Mouse (Mus musculus): ENCODE data around the gene Rad1. TPM values are rescaled to one million over a fixed set of nuclear protein-coding genes. Genes with fewer than 3 reads are reported as not detected.

Rad1 gene
- polyA plus RNA-seq (2016; fragmentation: Nextera tagmentation; extraction: Ambion mirVana): 41.1 and 41.7 TPM in 2 replicates

DNA sequence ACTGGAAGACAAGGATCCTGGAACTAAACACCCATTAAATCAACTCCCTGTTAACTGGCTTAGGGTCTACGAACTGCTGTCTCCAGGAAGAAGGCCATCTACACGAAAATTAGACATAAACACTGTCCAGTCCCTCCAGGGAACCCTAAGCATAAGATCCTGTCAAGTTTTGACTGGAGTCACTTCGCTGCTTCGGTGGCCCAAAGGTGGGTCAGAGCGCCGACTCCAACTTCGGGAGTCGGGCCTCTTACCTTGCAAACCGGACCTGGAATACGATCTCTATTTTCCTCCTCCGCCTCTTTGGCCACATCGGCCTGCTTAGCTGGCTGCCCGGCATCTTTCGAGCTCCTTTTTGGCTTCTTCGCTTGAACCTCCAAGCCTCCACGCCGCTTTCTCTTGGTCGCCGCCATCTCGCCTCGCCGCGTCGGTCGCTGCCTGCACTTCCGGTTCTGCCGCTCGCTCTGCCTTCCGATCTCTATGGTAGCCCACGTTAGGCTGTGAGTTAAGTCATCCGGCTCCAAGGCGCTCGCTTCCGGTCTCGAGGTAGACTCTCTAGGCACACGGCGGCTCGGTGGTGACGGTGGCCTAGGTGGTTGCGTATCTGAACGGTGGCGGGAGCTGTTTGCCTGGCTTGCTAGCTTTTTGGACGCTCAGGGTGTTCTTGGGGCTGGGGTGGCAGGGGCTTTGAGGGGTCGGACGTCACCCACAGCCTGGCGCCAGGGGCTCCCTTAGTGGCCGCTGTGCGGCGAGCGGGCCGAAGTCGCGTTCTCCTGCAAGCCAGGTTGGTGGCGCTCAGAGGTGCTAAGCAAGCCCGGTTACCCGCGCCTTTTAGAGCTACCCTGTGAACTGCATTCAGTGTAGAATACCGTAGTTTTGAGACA lies at the start of gene Rad1, which contains the start of gene Brix1:
Gene Rad1, plus strand, starts transcription at position 535 of the 881 bp plus-strand sequence.
Gene Brix1, minus strand, starts transcription at position 464 of the 881 bp plus-strand sequence.
- Histone ChIP-seq H3K4me2 (replicated peaks) (peak within 1 kb of the TSS; percentile 63), H3K9ac (peak within 1 kb of the TSS; percentile 88), H3K4me3 (peak within 1 kb of the TSS; percentile 89), H3K36me3 (peaks cover 17% of the 10 kb centered on the region), H3K27ac (peak within 1 kb of the TSS; percentile 70), H3K27me3 (no peaks in the 10 kb centered on the region), H3K4me1 (peaks cover 16% of the 10 kb centered on the region; the same call in 1 of the 2 replicates), H3K9me3 (no peaks in the 10 kb centered on the region)
- under 1% methylated on average over 58 of the region's 58 CpGs for WGBS
- peak; percentile 99 for ATAC-seq (ENCODE audit: insufficient number of reproducible peaks, insufficient read depth, low FRiP score, low TSS enrichment)

DNA sequence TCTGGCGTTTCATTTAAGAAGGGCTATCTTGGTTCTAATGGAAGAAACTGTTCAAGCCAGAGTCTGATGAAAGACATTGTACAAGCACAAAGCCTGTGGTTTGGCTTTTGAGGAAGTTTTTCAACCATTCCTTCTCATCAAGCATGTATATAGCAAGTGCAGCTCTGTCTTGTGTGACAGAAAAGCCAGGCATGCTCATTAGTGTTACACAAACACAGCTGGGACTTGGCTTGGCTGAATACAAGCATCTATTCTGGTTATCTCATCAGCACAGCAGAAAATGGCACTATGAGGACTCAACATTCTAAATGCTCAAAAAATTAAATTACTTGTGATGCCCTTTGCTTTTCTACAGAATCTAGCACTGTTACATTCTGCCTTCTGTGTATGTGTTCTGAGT lies 48.9 kb upstream of the Rad1 start:
- 89% methylated on average over 1 of the region's 1 CpGs for WGBS
- Histone ChIP-seq H3K4me1 (no peaks in the 10 kb centered on the region), H3K4me2 (replicated peaks) (no peak overlapping the region), H3K4me3 (no peak overlapping the region), H3K27ac (no peak overlapping the region), H3K9me3 (no peaks in the 10 kb centered on the region), H3K27me3 (no peaks in the 10 kb centered on the region), H3K36me3 (peaks cover 5% of the 10 kb centered on the region; the same call in 1 of the 2 replicates), H3K9ac (no peak overlapping the region)
- no peak for ATAC-seq (ENCODE audit: insufficient number of reproducible peaks, insufficient read depth, low FRiP score, low TSS enrichment)

DNA sequence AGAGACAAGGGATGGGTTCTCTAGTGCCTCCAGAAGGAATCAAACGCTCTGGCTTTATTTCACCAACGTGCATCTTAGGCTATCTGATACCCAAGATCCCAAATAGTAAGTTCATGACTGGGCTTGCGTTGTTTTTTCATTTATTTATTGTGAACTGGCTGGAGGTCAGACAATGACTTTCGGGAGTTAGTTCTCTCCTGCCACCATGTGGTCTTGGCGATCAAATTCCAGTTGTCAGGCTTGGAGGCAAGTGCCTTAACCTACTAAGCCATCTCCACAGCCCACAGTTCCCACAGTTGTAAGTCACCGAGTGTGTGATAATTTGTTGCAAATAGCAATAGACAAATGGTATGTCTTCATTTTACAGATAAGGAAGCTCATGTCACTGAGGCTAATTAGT lies 45.9 kb upstream of the Rad1 start:
- ATAC-seq (ENCODE audit: insufficient number of reproducible peaks, insufficient read depth, low FRiP score, low TSS enrichment): no peak

DNA sequence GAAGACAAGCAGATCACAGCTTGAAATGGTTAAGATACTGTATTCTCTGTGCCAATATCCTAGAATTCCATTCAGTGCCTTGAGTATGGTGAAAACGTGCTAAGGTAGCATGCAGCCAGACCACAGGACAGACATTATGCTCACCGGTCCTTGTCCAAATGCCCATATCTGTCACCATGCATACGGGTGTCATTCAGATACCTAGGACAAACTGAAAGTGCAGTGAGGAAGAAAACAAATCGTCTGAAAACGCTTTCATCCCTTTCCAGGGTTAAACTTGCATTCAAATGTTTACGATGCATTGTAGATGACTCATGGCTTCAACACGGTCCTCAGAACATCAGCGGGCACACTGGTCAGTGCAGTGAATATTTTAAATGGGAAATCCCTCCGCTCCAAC lies 44.3 kb upstream of the Rad1 start:
- Histone ChIP-seq H3K36me3 (peaks cover 22% of the 10 kb centered on the region), H3K4me1 (no peaks in the 10 kb centered on the region), H3K4me2 (replicated peaks) (no peak overlapping the region), H3K9ac (no peak overlapping the region), H3K27me3 (no peaks in the 10 kb centered on the region), H3K4me3 (no peak overlapping the region), H3K9me3 (no peaks in the 10 kb centered on the region), H3K27ac (no peak overlapping the region)
- ATAC-seq (ENCODE audit: insufficient number of reproducible peaks, insufficient read depth, low FRiP score, low TSS enrichment): no peak
- 91% methylated on average over 9 of the region's 9 CpGs for WGBS

More for the DNA sequence above, 45.9 kb upstream of the Rad1 start:
- Histone ChIP-seq H3K4me1 (no peaks in the 10 kb centered on the region), H3K36me3 (peaks cover 13% of the 10 kb centered on the region; the same call in 1 of the 2 replicates), H3K4me3 (no peak overlapping the region), H3K9me3 (no peaks in the 10 kb centered on the region), H3K9ac (no peak overlapping the region), H3K27me3 (no peaks in the 10 kb centered on the region), H3K27ac (no peak overlapping the region), H3K4me2 (replicated peaks) (no peak overlapping the region)
- WGBS: 73% methylated on average over 6 of the region's 6 CpGs

DNA sequence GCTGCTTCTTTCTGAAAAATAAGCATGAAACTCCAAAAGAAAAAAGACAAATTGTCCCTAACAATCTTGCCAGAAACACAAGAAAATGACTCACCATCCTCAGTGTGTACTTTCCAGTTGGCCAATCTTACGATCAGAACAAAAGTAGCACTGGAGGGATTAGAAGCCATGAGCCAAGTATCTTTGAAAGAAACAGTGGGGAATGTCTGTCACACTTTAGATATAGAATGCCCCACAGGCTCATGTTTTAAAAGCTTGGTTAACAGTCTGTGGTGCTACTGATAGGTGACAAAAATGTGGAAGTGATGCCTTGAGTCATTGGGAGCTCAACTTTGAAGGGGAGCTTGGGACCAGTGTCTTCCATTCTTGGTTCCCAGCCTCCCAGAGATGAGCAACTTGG lies 43.5 kb upstream of the Rad1 start:
- Histone ChIP-seq H3K4me3 (no peak overlapping the region), H3K9me3 (no peaks in the 10 kb centered on the region), H3K27ac (no peak overlapping the region), H3K9ac (no peak overlapping the region), H3K4me2 (replicated peaks) (no peak overlapping the region), H3K4me1 (no peaks in the 10 kb centered on the region), H3K36me3 (peaks cover 26% of the 10 kb centered on the region), H3K27me3 (no peaks in the 10 kb centered on the region)
- 86% methylated on average over 1 of the region's 1 CpGs for WGBS
- ATAC-seq (ENCODE audit: insufficient number of reproducible peaks, insufficient read depth, low FRiP score, low TSS enrichment): no peak

DNA sequence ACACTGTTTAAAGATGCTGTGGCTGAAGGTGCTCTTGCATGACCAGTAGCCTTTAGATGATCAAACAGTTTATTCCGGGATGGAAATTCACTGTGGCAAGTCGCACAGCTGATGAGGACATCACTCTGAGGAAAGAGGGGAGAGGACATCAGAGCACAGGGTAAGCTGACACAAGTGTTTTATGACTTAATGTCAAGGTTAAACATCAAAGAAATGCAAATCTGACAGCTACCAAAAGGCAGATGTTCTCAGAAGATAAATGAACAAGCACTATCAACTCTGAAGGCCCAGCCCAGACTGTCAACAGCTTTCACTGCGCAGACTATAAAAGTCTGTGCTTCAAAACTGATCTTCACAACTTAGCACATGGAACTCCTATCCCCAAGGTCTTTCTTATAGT lies 38.7 kb upstream of the Rad1 start:
- Histone ChIP-seq H3K9ac (no peak overlapping the region), H3K27me3 (no peaks in the 10 kb centered on the region), H3K4me3 (no peak overlapping the region), H3K4me1 (no peaks in the 10 kb centered on the region), H3K4me2 (replicated peaks) (no peak overlapping the region), H3K27ac (no peak overlapping the region), H3K9me3 (no peaks in the 10 kb centered on the region), H3K36me3 (peaks cover 36% of the 10 kb centered on the region)
- 89% methylated on average over 3 of the region's 3 CpGs for WGBS
- ATAC-seq (ENCODE audit: insufficient number of reproducible peaks, insufficient read depth, low FRiP score, low TSS enrichment): no peak

DNA sequence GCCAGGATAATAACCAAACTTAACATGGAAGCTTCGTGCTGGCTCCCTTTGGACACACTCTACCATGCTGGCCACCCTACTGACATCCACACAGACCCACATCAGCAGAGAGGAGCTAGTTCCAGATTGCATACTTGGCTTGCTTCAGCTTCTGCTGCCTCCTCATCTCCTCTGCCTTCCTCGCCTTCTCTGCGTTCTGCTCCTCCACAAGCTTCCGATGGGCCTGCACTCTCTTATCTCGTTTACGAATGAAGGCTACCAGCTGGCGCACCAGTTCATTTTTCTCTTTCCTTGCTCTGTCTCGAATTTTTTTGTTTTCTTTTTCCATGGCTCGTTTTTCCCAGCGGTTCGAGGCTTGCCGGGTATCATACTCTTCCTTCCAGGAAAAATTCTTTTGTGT lies 24.8 kb upstream of the Rad1 start:
- Histone ChIP-seq H3K4me1 (no peaks in the 10 kb centered on the region), H3K27me3 (no peaks in the 10 kb centered on the region), H3K9ac (no peak overlapping the region), H3K27ac (no peak overlapping the region), H3K36me3 (peaks cover 48% of the 10 kb centered on the region), H3K4me2 (replicated peaks) (no peak overlapping the region), H3K4me3 (no peak overlapping the region), H3K9me3 (no peaks in the 10 kb centered on the region)
- no peak for ATAC-seq (ENCODE audit: insufficient number of reproducible peaks, insufficient read depth, low FRiP score, low TSS enrichment)
- 89% methylated on average over 12 of the region's 12 CpGs for WGBS

DNA sequence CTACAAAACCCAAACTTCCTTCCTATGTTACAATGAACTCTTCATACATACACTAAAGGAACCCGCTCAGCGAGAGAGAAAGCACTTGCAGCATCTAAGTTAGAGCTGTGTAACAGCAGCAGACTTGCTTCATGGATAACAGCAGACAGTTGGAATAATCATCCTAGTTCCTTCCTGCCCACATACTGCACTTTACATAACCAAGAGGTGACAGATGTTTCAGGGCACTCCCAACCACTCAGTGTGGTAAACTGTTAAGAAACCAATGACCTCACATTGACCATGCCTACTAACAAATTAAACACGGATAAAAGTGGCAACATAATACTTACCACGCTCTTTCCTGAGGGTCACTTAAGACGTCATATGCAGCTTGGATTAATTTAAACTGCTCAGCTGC lies 22.3 kb upstream of the Rad1 start:
- WGBS: 65% methylated on average over 5 of the region's 5 CpGs
- H3K36me3 ChIP-seq: peaks cover 31% of the 10 kb centered on the region

DNA sequence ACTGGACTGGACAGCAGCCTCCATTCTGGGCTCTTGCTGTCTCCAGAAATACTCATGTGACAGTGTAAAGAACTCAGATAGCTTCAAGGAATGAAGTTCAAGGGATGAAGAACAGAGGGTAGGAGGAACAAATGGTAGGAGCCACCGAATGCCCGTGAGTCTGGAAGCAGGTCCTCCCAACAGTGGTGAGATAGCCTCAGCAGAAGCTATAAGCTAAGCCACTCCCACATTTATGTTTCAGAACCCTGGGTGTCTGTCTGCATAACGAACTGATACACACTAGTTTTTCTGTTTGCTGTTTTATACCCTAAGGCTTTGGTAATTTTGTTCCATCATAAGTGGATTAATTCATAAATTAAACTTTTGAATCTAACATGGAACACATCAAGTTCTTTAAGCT lies 21.1 kb upstream of the Rad1 start:
- 94% methylated on average over 3 of the region's 3 CpGs for WGBS
- no peak overlapping the region for H3K27ac ChIP-seq

More for the DNA sequence above, 22.3 kb upstream of the Rad1 start:
- Histone ChIP-seq H3K4me1 (no peaks in the 10 kb centered on the region), H3K4me3 (no peak overlapping the region), H3K9me3 (no peaks in the 10 kb centered on the region), H3K9ac (no peak overlapping the region), H3K27ac (no peak overlapping the region), H3K4me2 (replicated peaks) (no peak overlapping the region), H3K27me3 (no peaks in the 10 kb centered on the region)
- ATAC-seq (ENCODE audit: insufficient number of reproducible peaks, insufficient read depth, low FRiP score, low TSS enrichment): no peak

DNA sequence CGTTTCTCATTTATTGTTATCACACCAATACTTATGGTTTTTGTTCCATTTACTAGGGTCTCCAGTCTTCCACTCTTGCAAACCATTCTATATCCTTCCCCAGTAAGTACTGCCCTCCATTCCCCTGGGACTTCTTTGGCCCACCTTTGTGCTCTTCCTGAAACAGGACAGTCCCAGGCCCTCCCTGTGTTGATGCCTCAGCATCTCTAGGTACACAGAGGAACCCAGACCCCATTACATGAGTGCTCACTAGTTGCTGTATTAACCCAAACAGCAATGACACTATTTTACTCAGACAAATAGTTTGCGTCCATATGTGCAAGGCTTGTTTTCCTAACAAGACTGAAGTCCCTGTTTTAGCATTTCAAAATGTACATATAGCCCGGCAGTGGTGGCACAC lies 17.1 kb upstream of the Rad1 start:
- Histone ChIP-seq H3K9ac (no peak overlapping the region), H3K4me3 (0 out of 2 replicates have a peak overlapping the region, but pooled peaks have one; percentile 1), H3K36me3 (no peaks in the 10 kb centered on the region), H3K27me3 (no peaks in the 10 kb centered on the region), H3K4me2 (replicated peaks) (no peak overlapping the region; the same call in 1 of the 2 replicates), H3K9me3 (no peaks in the 10 kb centered on the region), H3K27ac (no peak overlapping the region), H3K4me1 (peaks cover 4% of the 10 kb centered on the region; the same call in 1 of the 2 replicates)
- ATAC-seq (ENCODE audit: insufficient number of reproducible peaks, insufficient read depth, low FRiP score, low TSS enrichment): no peak
- WGBS: 78% methylated on average over 3 of the region's 3 CpGs

More for the DNA sequence above, 21.1 kb upstream of the Rad1 start:
- H3K27me3 ChIP-seq: no peaks in the 10 kb centered on the region
- H3K36me3 ChIP-seq: peaks cover 23% of the 10 kb centered on the region
- no peak overlapping the region for H3K4me2 ChIP-seq (replicated peaks)
- peaks cover 4% of the 10 kb centered on the region; the same call in 1 of the 2 replicates for H3K4me1 ChIP-seq
- H3K4me3 ChIP-seq: no peak overlapping the region
- H3K9ac ChIP-seq: no peak overlapping the region
- no peaks in the 10 kb centered on the region for H3K9me3 ChIP-seq
- no peak for ATAC-seq (ENCODE audit: insufficient number of reproducible peaks, insufficient read depth, low FRiP score, low TSS enrichment)

DNA sequence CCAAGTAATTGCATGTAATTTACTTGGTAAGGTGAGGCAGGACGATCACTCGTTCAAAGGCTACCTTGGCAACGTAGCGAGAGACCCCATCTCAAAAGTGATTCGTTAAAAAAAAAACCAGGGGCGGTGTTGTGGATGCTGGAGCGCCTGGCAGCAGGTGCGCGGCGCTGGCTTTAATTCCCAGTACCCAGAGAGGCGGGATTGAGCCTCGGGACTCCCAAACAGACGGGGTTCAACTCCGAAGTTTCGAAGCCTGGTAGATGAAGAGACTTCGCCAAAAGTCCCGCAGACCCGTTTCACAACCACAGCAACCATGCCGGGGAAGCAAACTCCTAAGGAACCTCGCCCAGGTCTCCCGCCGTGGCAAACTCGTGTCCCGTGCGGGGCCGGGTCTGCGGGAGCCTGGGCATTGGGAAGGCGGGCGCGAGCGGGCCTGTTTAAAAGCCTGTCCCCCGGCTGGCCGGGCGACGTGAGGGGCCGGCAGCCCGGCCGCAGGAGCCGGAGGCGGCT lies 16.1 kb upstream of the Rad1 start:
- peaks cover 4% of the 10 kb centered on the region; the same call in 1 of the 2 replicates for H3K4me1 ChIP-seq
- no peaks in the 10 kb centered on the region for H3K36me3 ChIP-seq
- peak overlapping the region; percentile 83 for H3K27ac ChIP-seq
- H3K4me2 ChIP-seq (replicated peaks): peak overlapping the region; percentile 90
- H3K27me3 ChIP-seq: no peaks in the 10 kb centered on the region
- WGBS: under 1% methylated on average over 40 of the region's 40 CpGs
- peak overlapping the region; percentile 83 for H3K9ac ChIP-seq
- ATAC-seq (ENCODE audit: insufficient number of reproducible peaks, insufficient read depth, low FRiP score, low TSS enrichment): no peak
- no peaks in the 10 kb centered on the region for H3K9me3 ChIP-seq
- peak overlapping the region; percentile 86 for H3K4me3 ChIP-seq
